Mouse (Mus musculus): ENCODE results near the gene Cyp2e1.

- no peak for TF ChIP-seq GATA1 (IDR thresholded peaks at IDR 0.05; ENCODE audit: low read length)
- TF ChIP-seq TAL1 (IDR thresholded peaks at IDR 0.05; ENCODE audit: low read length) = no peak
Measured at GRCm38 (mm10) chr7:140748116-140748826, 15.3 kb upstream of the Cyp2e1 start.
